Mouse (Mus musculus) brain, adult 2 months (tissue): ENCODE measurements around the gene Unc13a.
"Not testable (repeated sequence)": the region's sequence is repeated elsewhere in the genome, so short reads cannot be mapped to it uniquely, and the experiment has no call there.

Source experiments
- DNase-seq: peaks from one replicate; pipeline ENCODE4 v3.0.0; 2011; ENCODE audit warnings: low read depth, low spot score

Gene Unc13a

GRCm38 (mm10) chr8:71671549-71671965 lies at the start of gene Unc13a:
Gene Unc13a (minus strand): TSS chr8:71671757.
- peak; percentile 97 for DNase-seq

- DNase-seq: peak; percentile 91
Measured at GRCm38 (mm10) chr8:71719928-71720457, 48.4 kb upstream of the Unc13a start.

GRCm38 (mm10) chr8:71719218-71719617 lies 47.7 kb upstream of the Unc13a start:
- DNase-seq: no peak

GRCm38 (mm10) chr8:71718252-71718651 lies 46.7 kb upstream of the Unc13a start:
- peak; percentile 71 for DNase-seq

GRCm38 (mm10) chr8:71717096-71717495 lies 45.5 kb upstream of the Unc13a start:
- DNase-seq: no peak

GRCm38 (mm10) chr8:71716561-71717053 lies 45.0 kb upstream of the Unc13a start:
- no peak for DNase-seq

GRCm38 (mm10) chr8:71715531-71715930 lies 44.0 kb upstream of the Unc13a start:
- DNase-seq: peak; percentile 86

GRCm38 (mm10) chr8:71711574-71711973 lies 40.0 kb upstream of the Unc13a start:
- peak; percentile 78 for DNase-seq

- peak; percentile 92 for DNase-seq
Measured at GRCm38 (mm10) chr8:71709800-71710446, 38.4 kb upstream of the Unc13a start.

GRCm38 (mm10) chr8:71709134-71709799 lies 37.7 kb upstream of the Unc13a start:
- DNase-seq: peak; percentile 65

GRCm38 (mm10) chr8:71707874-71708273 lies 36.3 kb upstream of the Unc13a start:
- peak; percentile 76 for DNase-seq

- not testable (repeated sequence) for DNase-seq
Measured at GRCm38 (mm10) chr8:71703400-71703799, 31.8 kb upstream of the Unc13a start.

- DNase-seq: no peak
Measured at GRCm38 (mm10) chr8:71702923-71703322, 31.4 kb upstream of the Unc13a start.

GRCm38 (mm10) chr8:71702087-71702432 lies 30.5 kb upstream of the Unc13a start:
- no peak for DNase-seq

- DNase-seq: no peak
Measured at GRCm38 (mm10) chr8:71701414-71702086, 30.0 kb upstream of the Unc13a start, which contains the start of gene B3gnt3. Gene B3gnt3 (minus strand): TSS chr8:71701789.

- no peak for DNase-seq
Measured at GRCm38 (mm10) chr8:71700493-71701269, 29.1 kb upstream of the Unc13a start.

GRCm38 (mm10) chr8:71695456-71695855 lies 23.9 kb upstream of the Unc13a start:
- not testable (repeated sequence) for DNase-seq

GRCm38 (mm10) chr8:71693166-71694041 lies 21.8 kb upstream of the Unc13a start:
- DNase-seq: peak; percentile 36

GRCm38 (mm10) chr8:71692509-71692908 lies 21.0 kb upstream of the Unc13a start:
- DNase-seq: no peak

GRCm38 (mm10) chr8:71689028-71689427 lies 17.5 kb upstream of the Unc13a start, which contains the start of gene Insl3:
Gene Insl3 (plus strand): TSS chr8:71689214.
- DNase-seq: no peak
